Mouse (Mus musculus): ENCODE results near the gene Cenpk. TPM values are rescaled to one million over a fixed set of nuclear protein-coding genes. Genes with fewer than 3 reads are reported as not detected.

The Cenpk gene
- total RNA-seq, 2 experiments from 2014 or later: 6.7 to 7.7 TPM

Other genes starting within 250 kb of the Cenpk start
- gene Nln, start 119.0 kb upstream of the Cenpk start, total RNA-seq (2021): 10 to 100 TPM; 27.2 to 28.4 TPM
- gene Sgtb, start 118.9 kb upstream of the Cenpk start, total RNA-seq (2021): 1 to 10 TPM; 5.2 to 7.6 TPM
- gene Trappc13, start 50.1 kb upstream of the Cenpk start, total RNA-seq (2021): 10 to 100 TPM; 47.1 to 51.4 TPM
- 10 to 100 TPM; 19.2 to 20.3 TPM for gene Trim23, start 49.8 kb upstream of the Cenpk start, total RNA-seq (2021)
- gene Ppwd1, start 232 bp downstream of the Cenpk start, total RNA-seq (2021): 10 to 100 TPM; 15.0 to 18.3 TPM
- 1 to 10 TPM; 3.7 to 5.1 TPM for gene Adamts6, start 59.2 kb downstream of the Cenpk start, total RNA-seq (2021)

All from adrenal gland, postnatal 10 days (tissue).